Mouse (Mus musculus): ENCODE results near the gene Gm38655. TPM values are rescaled to one million over a fixed set of nuclear protein-coding genes. Genes with fewer than 3 reads are reported as not detected.
"Not testable (repeated sequence)": the region's sequence is repeated elsewhere in the genome, so short reads cannot be mapped to it uniquely, and the experiment has no call there.

Gene Gm38655
- polyA plus RNA-seq, 1 experiment = not detected

DNA sequence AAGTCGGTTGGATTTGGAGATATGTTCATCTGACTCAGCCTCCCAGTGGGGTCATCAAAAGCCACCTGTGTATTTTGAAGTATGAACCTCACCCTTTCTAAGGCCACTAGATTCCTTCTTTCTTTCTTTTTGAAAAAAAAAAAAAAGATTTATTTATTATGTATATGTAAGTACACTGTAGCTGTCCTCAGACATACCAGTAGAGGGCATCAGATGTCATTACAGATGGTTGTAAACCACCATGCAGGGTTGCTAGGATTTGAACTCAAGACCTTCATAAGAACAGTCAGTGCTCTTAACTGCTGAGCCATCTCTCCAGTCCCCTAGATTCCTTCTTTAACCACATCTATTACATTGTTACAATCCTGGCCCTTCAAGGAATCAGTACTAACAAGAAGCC is 45.2 kb downstream of the Gm38655 start:
- H3K27ac ChIP-seq (replicated peaks; ENCODE audit: low read depth, low read length) = no peak overlapping the region
- H3K4me3 ChIP-seq (ENCODE audit: insufficient read depth, low read depth, low read length) = no peak overlapping the region
- peaks cover 2% of the 10 kb centered on the region; the same call in 1 of the 2 replicates for H3K4me1 ChIP-seq (ENCODE audit: control insufficient read depth, insufficient read depth, insufficient read length, low read length)

DNA sequence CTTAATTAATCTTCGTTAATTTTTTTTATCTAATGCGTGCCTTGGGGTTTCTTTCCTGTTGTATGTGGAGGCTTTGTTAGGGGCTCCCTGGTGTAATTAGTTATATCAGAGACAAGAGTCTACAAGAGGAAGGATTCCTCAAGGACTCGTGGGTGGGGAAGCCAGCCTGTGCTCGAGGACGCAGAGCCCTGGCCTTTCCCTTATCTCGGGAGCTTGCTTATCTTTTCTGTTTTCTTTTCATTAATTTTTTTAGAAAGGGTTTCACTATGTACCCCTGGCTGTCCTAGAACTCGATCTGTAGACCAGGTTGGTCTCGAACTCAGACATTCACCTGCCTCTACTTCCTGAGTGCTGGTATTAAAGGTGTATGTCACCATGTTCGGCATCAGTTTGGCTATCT is 47.6 kb downstream of the Gm38655 start:
- Histone ChIP-seq H3K4me1 (ENCODE audit: control insufficient read depth, insufficient read depth, insufficient read length, low read length) (no peaks in the 10 kb centered on the region), H3K4me3 (ENCODE audit: insufficient read depth, low read depth, low read length) (no peak overlapping the region), H3K27ac (replicated peaks; ENCODE audit: low read depth, low read length) (no peak overlapping the region)

DNA sequence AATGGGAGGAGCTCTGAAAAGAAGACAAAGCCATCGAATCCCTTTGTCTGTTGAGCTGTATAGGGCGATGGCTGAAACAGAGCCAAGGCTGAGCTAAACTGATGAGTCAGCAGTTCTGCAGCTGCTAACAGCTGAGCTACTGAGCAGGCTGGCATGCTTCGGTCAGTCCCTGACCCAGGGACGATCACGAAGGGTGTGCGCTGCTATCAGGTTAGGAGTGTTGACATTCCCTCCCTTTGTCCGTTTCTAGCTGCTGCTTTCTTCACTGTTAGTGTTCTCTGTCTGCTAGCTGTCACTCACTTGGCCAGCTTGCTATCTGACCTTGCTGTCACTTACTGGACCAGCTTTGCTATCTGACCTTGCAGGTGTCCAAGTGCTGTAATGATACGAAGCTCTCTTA is 48.2 kb downstream of the Gm38655 start:
- no peaks in the 10 kb centered on the region for H3K4me1 ChIP-seq (ENCODE audit: control insufficient read depth, insufficient read depth, insufficient read length, low read length)
- H3K4me3 ChIP-seq (ENCODE audit: insufficient read depth, low read depth, low read length) = no peak overlapping the region
- no peak overlapping the region for H3K27ac ChIP-seq (replicated peaks; ENCODE audit: low read depth, low read length)

DNA sequence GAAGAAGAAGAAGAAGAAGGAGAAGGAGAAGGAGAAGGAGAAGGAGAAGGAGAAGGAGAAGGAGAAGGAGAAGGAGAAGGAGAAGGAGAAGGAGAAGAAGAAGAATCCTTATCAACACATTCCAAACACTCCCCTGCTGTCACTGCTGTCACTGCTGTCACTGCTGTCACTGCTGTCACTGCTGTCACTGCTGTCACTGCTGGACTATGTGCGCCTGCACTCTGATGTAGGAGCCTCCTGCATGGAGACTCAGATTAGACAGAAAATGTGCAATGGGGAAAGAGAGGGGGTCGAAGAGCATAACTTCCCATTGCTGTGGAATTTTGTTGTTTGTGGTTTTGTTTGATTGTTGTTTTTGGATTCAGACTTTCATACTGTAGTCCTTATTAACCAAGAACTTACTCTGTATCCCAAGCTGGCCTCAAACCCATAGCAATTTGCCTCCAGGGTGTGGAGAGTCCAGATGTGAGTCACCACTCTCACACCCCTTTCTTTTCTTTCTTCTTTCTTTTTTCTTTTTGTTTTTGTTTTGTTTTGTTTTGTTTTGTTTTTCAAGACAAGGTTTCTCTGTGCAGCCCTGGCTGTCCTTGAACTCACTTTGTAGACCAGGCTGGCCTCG is 49.7 kb downstream of the Gm38655 start:
- not testable (repeated sequence) for H3K4me1 ChIP-seq (ENCODE audit: control insufficient read depth, insufficient read depth, insufficient read length, low read length); H3K27ac ChIP-seq (replicated peaks; ENCODE audit: low read depth, low read length); H3K4me3 ChIP-seq (ENCODE audit: insufficient read depth, low read depth, low read length)

DNA sequence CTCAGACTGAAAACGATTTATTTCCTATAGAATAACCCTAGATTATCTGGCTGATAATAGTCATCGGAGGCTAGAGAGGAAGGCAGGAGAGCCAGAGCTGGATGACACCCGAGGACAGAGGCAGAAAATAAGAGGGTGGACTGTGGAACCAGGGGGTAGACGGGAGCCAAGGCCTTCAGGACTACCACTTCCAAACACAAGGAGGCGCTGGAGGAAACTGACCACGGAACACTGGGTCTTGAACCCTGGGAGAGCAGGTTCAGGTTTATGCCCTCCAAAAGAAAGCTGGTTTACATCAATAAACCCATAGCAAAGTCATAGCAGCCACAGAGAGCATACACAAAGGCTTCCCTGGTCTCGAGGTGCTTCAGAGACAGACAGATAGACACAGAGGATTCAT is 51.3 kb downstream of the Gm38655 start:
- Histone ChIP-seq H3K4me3 (ENCODE audit: insufficient read depth, low read depth, low read length) (no peak overlapping the region), H3K27ac (replicated peaks; ENCODE audit: low read depth, low read length) (no peak overlapping the region), H3K4me1 (ENCODE audit: control insufficient read depth, insufficient read depth, insufficient read length, low read length) (no peaks in the 10 kb centered on the region)

Other genes starting within 250 kb of the Gm38655 start
- 12.0 and 24.2 TPM in 2 replicates for gene Mapk8ip3, start 238.5 kb downstream of the Gm38655 start, polyA plus RNA-seq (2012; ENCODE audit: insufficient read depth, insufficient read length, missing spikeins)
- 3.0 and 3.4 TPM in 2 replicates for gene Jpt2, start 214.8 kb downstream of the Gm38655 start, polyA plus RNA-seq (2012; ENCODE audit: insufficient read depth, insufficient read length, missing spikeins)
- 4.2 and 4.8 TPM in 2 replicates for gene Cramp1l, start 159.7 kb downstream of the Gm38655 start, polyA plus RNA-seq (2012; ENCODE audit: insufficient read depth, insufficient read length, missing spikeins)
- 3.8 and 4.1 TPM in 2 replicates for gene Ift140, start 159.4 kb downstream of the Gm38655 start, polyA plus RNA-seq (2012; ENCODE audit: insufficient read depth, insufficient read length, missing spikeins)
- 13.1 and 22.6 TPM in 2 replicates for gene Tmem204, start 91.9 kb downstream of the Gm38655 start, polyA plus RNA-seq (2012; ENCODE audit: insufficient read depth, insufficient read length, missing spikeins)
- 10.1 and 12.9 TPM in 2 replicates for gene Telo2, start 59.5 kb downstream of the Gm38655 start, polyA plus RNA-seq (2012; ENCODE audit: insufficient read depth, insufficient read length, missing spikeins)
- not detected in 2 replicates for gene Ptx4, start 54.7 kb downstream of the Gm38655 start, polyA plus RNA-seq (2012; ENCODE audit: insufficient read depth, insufficient read length, missing spikeins)
- 9.6 and 11.5 TPM in 2 replicates for gene Clcn7, start 42.1 kb downstream of the Gm38655 start, polyA plus RNA-seq (2012; ENCODE audit: insufficient read depth, insufficient read length, missing spikeins)
- not detected in 2 replicates for gene Ccdc154, start 13.0 kb downstream of the Gm38655 start, polyA plus RNA-seq (2012; ENCODE audit: insufficient read depth, insufficient read length, missing spikeins)
- 27.3 and 36.9 TPM in 2 replicates for gene BC003965, start 9.1 kb upstream of the Gm38655 start, polyA plus RNA-seq (2012; ENCODE audit: insufficient read depth, insufficient read length, missing spikeins)
- gene Unkl, start 12.9 kb upstream of the Gm38655 start, polyA plus RNA-seq (2012; ENCODE audit: insufficient read depth, insufficient read length, missing spikeins) = 2.5 and 4.3 TPM in 2 replicates
- 27.6 and 32.7 TPM in 2 replicates for gene Gnptg, start 64.7 kb upstream of the Gm38655 start, polyA plus RNA-seq (2012; ENCODE audit: insufficient read depth, insufficient read length, missing spikeins)
- 9.9 and 13.1 TPM in 2 replicates for gene Tsr3, start 64.7 kb upstream of the Gm38655 start, polyA plus RNA-seq (2012; ENCODE audit: insufficient read depth, insufficient read length, missing spikeins)
- gene Baiap3, start 80.9 kb upstream of the Gm38655 start, polyA plus RNA-seq (2012; ENCODE audit: insufficient read depth, insufficient read length, missing spikeins) = 1.1 and 2.9 TPM in 2 replicates
- gene Ube2i, start 99.2 kb upstream of the Gm38655 start, polyA plus RNA-seq (2012; ENCODE audit: insufficient read depth, insufficient read length, missing spikeins) = 56.0 and 66.5 TPM in 2 replicates
- not detected in 2 replicates for gene Prss34, start 122.9 kb upstream of the Gm38655 start, polyA plus RNA-seq (2012; ENCODE audit: insufficient read depth, insufficient read length, missing spikeins)
- gene Prss28, start 133.2 kb upstream of the Gm38655 start, polyA plus RNA-seq (2012; ENCODE audit: insufficient read depth, insufficient read length, missing spikeins) = not detected in 2 replicates
- gene Prss29, start 143.2 kb upstream of the Gm38655 start, polyA plus RNA-seq (2012; ENCODE audit: insufficient read depth, insufficient read length, missing spikeins) = not detected in 2 replicates
- 0.63 TPM in 1 of 2 replicates, not detected in the other for gene Tpsab1, start 170.1 kb upstream of the Gm38655 start, polyA plus RNA-seq (2012; ENCODE audit: insufficient read depth, insufficient read length, missing spikeins)
- 6.1 and 8.8 TPM in 2 replicates for gene Tpsb2, start 190.8 kb upstream of the Gm38655 start, polyA plus RNA-seq (2012; ENCODE audit: insufficient read depth, insufficient read length, missing spikeins)
- gene Tpsg1, start 193.8 kb upstream of the Gm38655 start, polyA plus RNA-seq (2012; ENCODE audit: insufficient read depth, insufficient read length, missing spikeins) = 0.99 TPM in 1 of 2 replicates, not detected in the other